Mouse (Mus musculus): ENCODE measurements around the gene Rab37.

The Rab37 gene

DNA sequence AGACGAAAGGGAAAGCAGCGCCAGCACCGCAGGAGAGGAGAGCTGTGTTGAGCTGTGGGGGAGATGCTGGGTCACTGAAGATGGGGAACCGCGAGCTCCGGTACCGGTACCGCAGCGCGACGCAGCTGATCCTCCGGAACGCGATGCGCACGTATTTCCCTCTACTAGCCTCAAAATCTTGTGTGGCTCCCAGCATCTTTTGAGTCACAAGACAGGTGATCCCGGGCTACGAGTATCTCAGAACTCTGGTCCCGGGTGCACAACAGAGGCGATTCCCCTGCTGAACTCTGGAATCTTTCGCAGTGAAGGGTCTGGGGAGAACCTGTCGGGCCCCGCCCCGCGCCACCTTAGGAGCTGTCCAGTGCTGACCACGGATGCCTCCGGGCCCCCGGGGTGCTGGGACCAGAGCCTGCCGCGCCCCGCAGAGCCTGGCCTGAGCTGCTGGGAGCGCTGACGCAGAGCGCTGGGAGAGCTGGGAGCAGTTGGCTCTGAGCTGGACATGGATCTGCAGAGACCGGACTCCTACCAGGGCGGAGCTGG lies at the start of gene Rab37:
TSS of gene Rab37 (plus strand) at position 70 of the 540 bp plus-strand sequence.
- DNase-seq (ENCODE audit: low spot score in 2 of 2) = no peak

DNA sequence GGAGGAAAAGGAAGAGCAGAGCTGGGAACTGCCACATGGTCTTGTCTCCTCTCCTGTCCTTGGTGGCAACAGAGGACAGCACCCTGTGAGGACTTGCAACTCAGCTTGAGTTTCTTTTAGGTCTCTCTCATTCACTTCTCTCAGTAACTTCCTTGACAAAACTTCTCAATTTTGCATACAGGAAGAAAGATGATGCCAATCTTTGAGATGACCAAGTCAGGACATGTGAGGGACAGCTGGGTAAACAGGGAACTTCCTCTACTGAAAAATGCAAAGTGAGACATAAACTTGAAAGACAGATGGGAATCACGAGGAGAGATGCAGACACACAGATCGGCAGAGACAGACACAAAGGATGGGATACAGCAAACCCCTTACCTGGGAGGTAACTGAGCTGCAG lies 43.0 kb upstream of the Rab37 start, which contains the start of gene Cd300ld3:
TSS of gene Cd300ld3 (minus strand) at position 151 of the 400 bp plus-strand sequence.
- no peak for DNase-seq (ENCODE audit: low spot score in 2 of 2)

DNA sequence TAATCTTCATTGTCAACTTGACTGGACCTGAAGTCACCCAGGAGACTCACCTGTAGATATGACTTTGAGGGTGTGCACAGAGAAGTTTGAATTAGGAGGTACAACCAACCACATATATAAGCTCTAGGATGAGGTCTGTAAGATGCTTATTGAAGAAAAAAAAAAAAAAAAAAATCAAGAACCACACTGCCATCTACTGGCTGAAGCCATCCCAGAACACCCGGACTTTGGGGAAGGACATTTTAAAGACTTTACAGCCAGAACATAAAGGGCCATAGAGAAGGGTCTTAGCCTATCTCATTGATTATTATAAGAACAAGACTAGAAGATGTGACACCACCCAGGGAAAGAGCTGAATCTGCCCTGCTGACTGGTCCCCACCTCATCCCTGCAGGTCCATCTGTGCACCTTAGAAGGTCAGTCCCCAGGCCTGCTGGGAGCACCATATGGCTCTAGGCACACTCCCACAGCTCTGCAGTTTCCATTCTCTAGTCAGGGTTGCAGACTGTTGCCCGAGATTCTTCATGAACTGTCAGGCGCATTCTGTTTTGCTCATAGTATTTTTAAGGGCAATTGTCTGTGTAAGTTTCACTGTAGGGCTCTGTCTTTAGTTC lies 41.8 kb upstream of the Rab37 start:
- DNase-seq (ENCODE audit: low spot score in 2 of 2) = no peak

DNA sequence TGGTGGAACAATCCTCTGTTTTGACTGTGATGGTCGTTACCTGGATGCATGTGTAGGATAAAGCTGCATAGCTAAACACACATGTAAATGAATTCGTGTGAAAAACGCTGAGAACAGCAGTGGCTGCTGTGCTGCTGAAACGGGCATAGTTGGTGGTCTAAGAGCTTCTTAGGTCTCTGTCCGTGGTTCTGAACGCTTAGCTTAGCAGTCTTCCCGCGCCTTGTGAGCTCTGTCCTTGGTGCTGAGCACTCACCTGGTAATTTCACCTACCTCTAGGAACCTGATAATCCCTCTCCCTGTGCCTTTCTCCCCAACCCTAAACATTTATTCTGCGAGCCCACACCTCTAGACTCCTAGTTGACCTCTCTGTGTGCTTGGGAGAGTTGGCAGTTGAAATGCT lies 39.0 kb upstream of the Rab37 start:
- DNase-seq (ENCODE audit: low spot score in 2 of 2) = no peak

DNA sequence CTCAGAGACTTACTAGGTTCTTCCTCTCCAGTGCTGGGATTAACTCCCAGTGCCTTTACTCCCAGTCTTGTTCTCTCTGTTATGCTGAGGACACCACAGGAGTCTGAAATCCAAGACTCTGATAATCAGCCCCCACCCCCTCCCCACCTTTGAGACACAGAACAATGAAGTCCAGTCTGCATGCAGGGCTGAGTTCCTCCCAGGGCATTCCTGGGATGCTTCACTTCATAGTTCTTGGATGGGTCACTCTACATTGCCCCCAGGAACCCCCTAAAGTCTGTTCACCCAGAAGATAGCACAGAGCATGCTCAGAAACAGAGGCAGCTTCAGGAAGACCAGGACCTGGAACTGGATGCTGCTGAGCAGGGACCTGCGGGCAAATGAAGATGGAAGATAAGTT lies 38.2 kb upstream of the Rab37 start:
- DNase-seq (ENCODE audit: low spot score in 2 of 2) = no peak

GRCm38 (mm10) chr11:115054537-115054936 lies 36.7 kb upstream of the Rab37 start:
- no peak for DNase-seq (ENCODE audit: low spot score in 2 of 2)

- DNase-seq (ENCODE audit: low spot score in 2 of 2) = no peak
These were observed 32.5 kb upstream of the Rab37 start for GRCm38 (mm10) chr11:115058701-115059100.

GRCm38 (mm10) chr11:115059797-115060196 lies 31.4 kb upstream of the Rab37 start:
- DNase-seq (ENCODE audit: low spot score in 2 of 2) = no peak

DNA sequence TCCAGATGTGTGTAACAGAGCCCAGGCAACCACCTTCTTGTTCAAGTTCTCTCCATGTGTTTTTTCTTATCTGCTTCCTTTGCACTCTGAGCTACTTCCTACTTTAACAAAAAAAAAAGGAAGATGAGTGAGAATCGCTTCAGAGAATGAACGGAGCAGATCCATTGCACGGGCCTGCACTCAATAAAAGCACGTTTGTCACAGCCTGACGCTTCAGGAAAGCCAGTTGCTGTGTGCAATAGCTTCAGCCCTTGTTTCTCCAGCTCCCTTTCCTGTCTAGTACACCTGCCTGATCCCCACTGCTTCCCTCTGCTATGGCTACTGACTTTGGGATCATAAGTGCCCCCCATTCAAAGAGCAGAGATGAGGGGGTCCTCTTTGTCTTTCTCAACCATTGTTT lies 29.2 kb upstream of the Rab37 start, which contains the start of gene Cd300e:
TSS of gene Cd300e (minus strand) at position 101 of the 400 bp plus-strand sequence.
- no peak for DNase-seq (ENCODE audit: low spot score in 2 of 2)

DNA sequence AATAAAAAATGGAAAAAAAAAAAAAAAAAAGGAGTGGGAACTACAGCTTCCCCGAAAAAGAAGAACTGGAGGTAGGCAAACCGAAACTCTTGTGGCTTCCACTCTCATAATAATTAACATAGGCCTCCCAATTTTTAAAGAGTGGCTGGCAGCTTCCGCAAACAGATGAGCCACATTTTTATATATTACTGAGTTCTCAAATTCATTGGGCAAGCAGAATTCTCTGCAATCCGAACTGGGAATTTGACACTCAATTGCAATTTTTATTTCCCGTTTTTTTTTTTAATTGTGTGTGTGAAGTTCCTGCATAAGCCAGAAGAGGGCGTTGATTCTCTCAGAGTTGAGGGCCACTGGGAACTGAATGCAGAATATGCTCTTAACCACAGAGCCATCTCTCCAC lies 24.5 kb upstream of the Rab37 start:
- DNase-seq (ENCODE audit: low spot score in 2 of 2) = no peak

- no peak for DNase-seq (ENCODE audit: low spot score in 2 of 2)
These were observed 20.1 kb upstream of the Rab37 start for GRCm38 (mm10) chr11:115071015-115071551.

DNA sequence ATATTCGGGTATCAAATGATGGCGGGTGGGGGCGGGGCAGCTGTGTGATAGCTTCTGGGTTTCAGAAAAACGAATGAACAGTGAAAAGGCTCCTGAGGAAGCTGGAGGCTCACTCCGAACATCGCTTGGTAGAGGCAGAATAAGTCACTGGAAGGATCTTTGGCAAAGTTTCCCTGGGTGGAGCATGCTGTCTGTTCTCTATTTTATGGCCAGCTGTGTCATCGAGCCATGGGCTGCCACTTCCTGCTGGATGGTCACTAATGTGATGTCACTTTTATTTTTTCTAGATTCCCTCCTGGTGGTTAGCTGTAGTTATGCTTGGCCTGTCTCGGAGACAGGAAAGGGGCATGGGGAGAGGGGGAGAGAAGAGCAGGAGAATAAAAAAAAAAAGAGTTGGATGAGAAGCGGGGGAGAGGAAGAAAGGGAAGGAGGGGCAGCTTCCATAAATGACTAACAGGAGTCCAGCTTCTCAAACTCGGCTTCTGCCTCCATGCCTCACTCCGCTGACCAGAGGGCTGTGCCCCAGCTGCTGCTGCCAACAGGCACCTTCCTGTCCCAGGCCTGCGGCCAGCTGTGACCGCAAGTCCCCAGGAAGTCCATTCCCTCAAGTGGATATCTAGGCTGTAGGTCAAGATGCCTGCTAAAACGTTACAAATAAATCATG lies 19.5 kb upstream of the Rab37 start:
- peak; percentile 37 to 46 for DNase-seq (ENCODE audit: low spot score in 2 of 2)

DNA sequence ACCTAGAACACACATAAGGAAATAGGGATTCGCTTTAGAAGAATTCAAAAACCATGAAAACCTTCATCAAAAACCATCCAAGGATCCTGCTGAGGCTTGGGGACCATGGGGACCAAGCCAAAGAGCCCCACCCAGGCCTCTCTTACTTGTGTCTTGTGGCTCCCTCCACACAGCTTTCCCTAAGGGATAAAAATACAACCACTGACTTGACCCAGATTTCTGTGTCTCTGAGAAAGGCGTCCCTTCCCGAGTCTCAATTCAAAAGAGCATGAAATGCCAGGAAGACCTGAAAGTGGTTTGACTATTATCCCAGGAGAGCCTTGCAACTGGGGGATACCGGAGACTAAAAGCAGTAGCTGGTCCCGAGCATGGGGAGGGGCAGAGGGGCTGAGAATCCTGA lies 18.2 kb upstream of the Rab37 start:
- DNase-seq (ENCODE audit: low spot score in 2 of 2) = no peak

DNA sequence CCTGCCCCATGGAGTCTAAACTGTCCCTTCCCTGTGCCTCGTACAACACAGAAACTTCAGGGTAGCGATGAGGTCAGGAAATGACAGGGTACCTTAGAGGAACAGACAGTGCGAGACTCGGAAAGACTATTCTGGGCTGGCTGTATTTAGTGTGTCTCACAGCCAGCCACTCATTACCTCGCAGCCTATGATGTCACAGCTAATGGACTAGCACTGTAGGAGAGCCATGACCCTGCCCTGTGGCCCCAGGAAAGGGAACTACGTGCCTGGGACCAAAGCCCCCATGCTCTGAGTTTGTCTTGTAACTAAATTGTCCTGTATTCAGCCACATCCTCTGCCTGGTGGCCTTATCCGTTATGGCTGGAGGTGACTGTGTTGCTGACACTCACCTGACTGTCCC lies 15.8 kb upstream of the Rab37 start:
- no peak for DNase-seq (ENCODE audit: low spot score in 2 of 2)

DNA sequence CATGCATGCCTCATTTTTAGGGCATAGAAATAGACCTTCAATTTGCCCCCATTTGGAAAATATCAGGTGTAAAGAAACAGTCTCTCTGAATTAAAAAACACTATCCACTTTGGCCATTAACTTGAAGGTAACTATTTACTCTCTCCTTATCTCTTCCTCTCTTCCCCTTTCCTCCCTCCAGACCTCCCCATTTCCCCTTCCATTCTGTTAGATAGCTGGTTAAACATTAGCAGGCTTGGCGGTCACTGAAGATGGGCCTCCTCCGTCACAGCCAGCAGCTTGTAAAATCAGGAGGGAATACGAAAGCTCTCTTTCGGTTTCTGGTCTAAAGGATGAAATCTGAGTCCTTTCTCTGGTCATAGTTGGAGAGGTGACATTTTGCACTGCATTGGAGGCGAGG lies 15.4 kb upstream of the Rab37 start:
- DNase-seq (ENCODE audit: low spot score in 2 of 2) = no peak

DNA sequence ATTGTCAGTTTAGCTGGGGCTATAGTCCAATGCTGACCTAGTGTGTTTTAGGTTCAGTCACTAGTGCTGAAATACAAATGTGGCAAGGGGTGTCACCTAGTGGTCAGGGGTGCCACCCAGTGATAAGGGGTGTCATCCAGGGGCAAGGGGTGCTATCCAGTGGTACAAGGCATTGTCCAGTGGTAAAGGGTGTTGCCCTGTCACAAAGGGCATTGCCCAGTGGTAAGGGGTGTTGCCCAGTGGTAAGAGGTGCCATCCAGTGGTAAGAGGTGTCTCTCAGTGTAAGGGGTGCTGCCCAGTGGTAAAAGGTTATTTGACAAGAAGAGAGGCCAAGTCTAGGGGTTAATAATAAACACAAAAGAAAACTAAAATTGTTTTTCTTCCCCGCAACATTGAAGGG lies 13.8 kb upstream of the Rab37 start:
- DNase-seq (ENCODE audit: low spot score in 2 of 2) = no peak

- no peak for DNase-seq (ENCODE audit: low spot score in 2 of 2)
These were observed 12.6 kb upstream of the Rab37 start for GRCm38 (mm10) chr11:115078680-115079079.

- DNase-seq (ENCODE audit: low spot score in 2 of 2) = peak; percentile 69 to 70
These were observed 10.3 kb upstream of the Rab37 start for GRCm38 (mm10) chr11:115080886-115081285.

DNA sequence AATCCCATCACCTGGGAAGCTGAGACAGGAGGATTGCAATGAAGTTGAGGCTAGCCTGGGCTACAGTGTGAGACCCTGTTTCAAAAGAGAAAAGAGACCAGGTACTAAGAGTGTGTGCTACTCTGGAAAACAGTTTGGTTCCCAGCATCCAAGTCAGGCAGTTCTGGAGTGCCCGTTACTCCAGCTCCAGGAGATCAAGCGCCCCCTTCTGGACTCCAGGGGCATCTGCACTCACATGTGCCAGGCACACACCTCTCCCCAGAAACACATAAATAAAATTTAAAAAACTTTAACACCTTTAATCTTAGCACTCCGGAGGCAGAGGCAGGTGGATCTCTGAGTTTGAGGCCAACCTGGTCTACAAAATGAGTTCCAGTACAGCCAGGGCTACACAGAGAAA lies 9.9 kb upstream of the Rab37 start:
- DNase-seq (ENCODE audit: low spot score in 2 of 2) = no peak

DNA sequence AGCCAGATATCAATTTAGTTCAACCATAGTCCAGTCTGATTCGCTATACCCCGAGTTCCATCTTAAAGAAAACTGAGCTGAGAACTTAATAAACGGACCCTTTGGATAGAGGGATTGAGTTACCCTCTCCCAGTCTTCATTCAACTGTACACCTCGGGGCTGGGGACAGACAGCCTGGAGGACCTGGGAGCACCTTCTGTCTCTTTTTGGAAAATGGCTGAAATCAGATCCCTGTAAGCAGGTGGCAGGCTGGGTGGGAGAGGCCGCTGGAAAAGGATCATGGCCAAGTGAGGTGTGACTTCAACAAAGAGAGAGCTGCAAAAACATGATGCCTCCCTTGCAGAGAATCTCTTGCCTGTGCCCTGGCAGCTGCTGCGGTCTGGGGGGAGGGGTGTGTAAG lies 9.0 kb upstream of the Rab37 start:
- DNase-seq (ENCODE audit: low spot score in 2 of 2) = no peak

DNA sequence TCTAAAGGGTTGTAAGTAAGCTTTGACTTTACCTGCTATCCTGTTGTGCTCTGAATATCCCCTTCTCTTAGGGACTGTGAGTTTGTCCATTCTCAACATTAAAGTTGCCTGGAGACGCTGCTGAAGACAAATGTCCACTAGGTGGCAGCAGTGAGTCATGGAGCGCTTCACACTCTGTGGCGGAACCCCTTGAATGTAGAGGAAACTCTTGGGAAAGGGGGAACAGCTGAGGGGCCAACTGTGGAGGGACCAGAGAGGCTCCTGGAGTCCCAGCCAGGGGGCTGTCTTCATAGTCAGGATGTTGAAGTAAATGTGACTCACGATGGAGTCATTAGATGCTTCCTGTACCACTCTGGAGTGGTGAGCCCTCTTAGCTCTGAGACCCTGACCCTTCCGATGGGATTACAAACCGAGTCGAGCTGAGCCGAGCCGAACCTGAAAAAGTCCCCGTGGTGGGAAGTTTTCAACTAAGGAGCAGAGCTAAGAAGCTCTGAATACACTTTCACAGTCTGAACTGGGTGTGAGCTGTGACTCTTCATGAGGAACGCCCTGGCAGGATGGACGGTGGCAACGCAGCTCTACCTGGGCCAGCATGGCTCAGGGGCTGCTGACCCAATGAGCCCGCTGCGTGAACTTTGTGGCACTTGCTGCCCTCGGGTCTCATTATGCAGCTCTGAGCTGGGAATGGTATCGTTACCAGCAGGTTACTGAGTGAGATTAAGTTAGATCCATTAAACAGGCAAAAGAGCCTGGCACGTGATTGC lies 7.7 kb upstream of the Rab37 start:
- peak; percentile 71 to 86 for DNase-seq (ENCODE audit: low spot score in 2 of 2)

GRCm38 (mm10) chr11:115084595-115084994 lies 6.6 kb upstream of the Rab37 start:
- DNase-seq (ENCODE audit: low spot score in 2 of 2) = no peak
